Mouse (Mus musculus) midbrain, postnatal 0 days (tissue): Measurements from ENCODE around the gene Apbb2. TPM values are rescaled to one million over a fixed set of nuclear protein-coding genes. Genes with fewer than 3 reads are reported as not detected.

Source experiments
- ATAC-seq: fragments of 200-750 bp; cut with Nextera tagmentation; 2 replicates; pipeline ENCODE4 v1.8.0; 2017; ENCODE audit warnings: moderate number of reproducible peaks, mild to moderate bottlenecking, moderate TSS enrichment, moderate library complexity; ENCODE audit not compliant: low FRiP score
- DNase-seq: peaks from one replicate; pipeline ENCODE4 v3.0.0-alpha.2; 2015; ENCODE audit warnings: low spot score
- H3K27ac ChIP-seq: fragments of 300-500 bp; sonication (generic); 2 replicates; pipeline ENCODE4 v1.5.1; 2014; ENCODE audit warnings: low read depth, mild to moderate bottlenecking, low read length, mixed read lengths
- H3K27me3 ChIP-seq: fragments of 300-500 bp; sonication (generic); 2 replicates; pipeline ENCODE4 v1.6.1; 2014; ENCODE audit warnings: low read length, control low read depth, mixed read lengths; ENCODE audit not compliant: insufficient read depth
- H3K36me3 ChIP-seq: fragments of 300-500 bp; sonication (generic); 2 replicates; pipeline ENCODE4 v1.6.1; 2014; ENCODE audit warnings: low read length, control low read depth, mixed read lengths; ENCODE audit not compliant: insufficient read depth
- H3K4me1 ChIP-seq: fragments of 300-500 bp; sonication (generic); 2 replicates; pipeline ENCODE4 v1.6.1; 2014; ENCODE audit warnings: mild to moderate bottlenecking, control low read depth, antibody characterized with exemption, low read length, mixed read lengths; ENCODE audit not compliant: insufficient read depth
- H3K4me2 ChIP-seq: fragments of 300-500 bp; sonication (generic); 2 replicates; pipeline ENCODE4 v1.6.1; 2014; ENCODE audit warnings: low read depth, mild to moderate bottlenecking, low read length, mixed read lengths; ENCODE audit not compliant: poor library complexity, severe bottlenecking
- H3K4me3 ChIP-seq: fragments of 300-500 bp; sonication (generic); 2 replicates; pipeline ENCODE4 v1.5.1; 2014; ENCODE audit warnings: low read depth, mild to moderate bottlenecking, low read length, moderate library complexity
- H3K9ac ChIP-seq: fragments of 300-500 bp; sonication (generic); replicated peaks from 2 replicates; pipeline ENCODE4 v1.6.1; 2014; ENCODE audit warnings: mild to moderate bottlenecking, low read length, moderate library complexity, mixed read lengths; ENCODE audit not compliant: poor library complexity, severe bottlenecking
- H3K9me3 ChIP-seq: fragments of 300-500 bp; sonication (generic); 2 replicates; pipeline ENCODE4 v1.6.1; 2016; ENCODE audit warnings: low read length, control low read depth
- CTCF ChIP-seq: IDR thresholded peaks from 2 replicates; pipeline ENCODE4 v1.5.1; 2016; ENCODE audit warnings: antibody characterized with exemption, mild to moderate bottlenecking
- WGBS: fragments of 180-500 bp; shearing (Covaris S2); extraction: QIAGEN DNeasy Blood & Tissue Kit; methylation state at CpG from one replicate; pipeline ENCODE4 v1.1.7; 2014; 5-methylcytosine and 5-hydroxymethylcytosine counted together
- polyA plus RNA-seq: library from polyadenylated mRNA; unstranded; fragments of >200 nt; fragmentation: Nextera tagmentation; extraction: Ambion mirVana; gene quantifications from 2 replicates; pipeline ENCODE4 v1.2.1, GENCODE M21; 2015
- total RNA-seq: library from RNA; depleted of rRNA; stranded (reverse); fragments of >200 nt; gene quantifications from 2 replicates; pipeline ENCODE4 v1.2.3, GENCODE M21; 2014

The Apbb2 gene
- total and polyA plus RNA-seq, 2 experiments from 2014 or later = 60.6 to 76.0 TPM

DNA sequence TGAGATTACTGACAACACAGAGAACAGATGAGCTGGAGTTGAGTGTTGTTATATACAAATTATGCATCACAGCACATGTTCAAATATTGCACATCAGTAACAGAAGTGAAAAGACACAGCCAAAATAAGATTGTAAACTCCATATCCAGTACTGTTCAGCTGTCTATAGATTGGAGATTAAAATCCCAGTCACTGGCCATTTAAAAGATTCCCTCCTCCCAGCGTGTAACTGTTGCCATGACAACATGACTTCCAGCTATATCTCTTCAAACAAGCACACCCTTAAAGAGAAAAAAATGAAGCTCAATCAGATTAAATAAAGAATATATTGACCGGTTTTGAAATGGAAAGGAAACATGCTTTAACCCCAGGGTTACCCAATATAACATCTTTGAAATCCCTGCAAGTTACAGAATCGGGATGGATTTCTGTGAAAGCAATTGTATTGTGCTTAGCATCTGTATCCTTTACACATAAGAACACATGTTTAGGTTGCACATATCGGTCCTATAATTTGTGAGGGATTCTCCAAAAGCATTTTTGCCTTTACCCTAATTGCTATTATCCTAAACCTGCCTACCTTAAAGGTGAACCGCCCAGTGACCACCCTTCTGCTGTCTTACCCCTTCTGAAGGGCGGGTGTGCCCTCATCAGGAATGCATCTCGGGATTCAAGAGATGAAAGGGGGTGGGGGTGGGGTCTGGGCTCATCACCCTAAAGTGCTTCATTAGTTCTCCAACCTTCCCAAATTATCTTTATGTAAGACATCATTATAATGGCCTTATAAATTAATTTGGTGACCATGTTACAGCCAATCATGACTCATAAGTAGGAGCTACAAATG lies 202.7 kb downstream of the Apbb2 start:
- H3K4me3 ChIP-seq = no peak overlapping the region
- H3K4me1 ChIP-seq = peaks cover 15% of the 10 kb centered on the region
- H3K27ac ChIP-seq = 0 out of 2 replicates have a peak overlapping the region, but pooled peaks have one; percentile 38
- no peak overlapping the region for H3K9ac ChIP-seq
- ATAC-seq = no peak; the same call in 1 of the 2 replicates
- no peak for TF ChIP-seq CTCF
- no peaks in the 10 kb centered on the region for H3K36me3 ChIP-seq
- 25% methylated on average over 7 of the region's 7 CpGs for WGBS
- no peaks in the 10 kb centered on the region for H3K27me3 ChIP-seq
- peak; percentile 58 for DNase-seq
- H3K4me2 ChIP-seq = no peak overlapping the region
- H3K9me3 ChIP-seq = no peaks in the 10 kb centered on the region

GRCm38 (mm10) chr5:66415033-66415697 lies 203.4 kb downstream of the Apbb2 start:
- Histone ChIP-seq H3K36me3 (no peaks in the 10 kb centered on the region), H3K4me3 (no peak overlapping the region), H3K27ac (no peak overlapping the region), H3K4me1 (peaks cover 15% of the 10 kb centered on the region), H3K27me3 (no peaks in the 10 kb centered on the region), H3K4me2 (no peak overlapping the region), H3K9ac (no peak overlapping the region), H3K9me3 (no peaks in the 10 kb centered on the region)
- DNase-seq (no peak), ATAC-seq (no peak)
- no peak for TF ChIP-seq CTCF
- 38% methylated on average over 9 of the region's 9 CpGs for WGBS

DNA sequence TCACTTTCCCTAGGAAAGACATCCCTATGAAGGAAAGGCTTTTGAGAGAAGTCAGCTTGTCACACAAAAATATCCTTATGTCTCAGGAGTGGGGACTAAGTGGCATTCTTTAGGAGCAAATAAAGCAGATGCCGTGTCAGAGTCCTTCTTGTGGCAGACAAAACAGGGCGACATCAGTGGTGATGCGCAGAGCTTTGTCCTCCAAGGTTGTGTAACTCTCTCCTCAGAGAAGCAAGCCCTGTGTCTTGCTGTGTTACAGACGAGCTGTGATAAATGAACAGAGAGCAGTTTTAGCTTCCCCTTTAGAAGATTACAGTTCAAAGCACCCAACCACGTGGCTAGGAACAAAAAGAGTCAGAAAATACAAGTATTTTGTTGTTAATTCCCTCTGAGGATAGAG lies 205.2 kb downstream of the Apbb2 start:
- H3K9ac ChIP-seq = no peak overlapping the region
- H3K4me3 ChIP-seq = no peak overlapping the region
- DNase-seq = no peak
- H3K9me3 ChIP-seq = no peaks in the 10 kb centered on the region
- peak overlapping the region; percentile 55; the same call in 1 of the 2 replicates for H3K27ac ChIP-seq
- no peak for TF ChIP-seq CTCF
- H3K27me3 ChIP-seq = no peaks in the 10 kb centered on the region
- peaks cover 15% of the 10 kb centered on the region for H3K4me1 ChIP-seq
- WGBS = 41% methylated on average over 5 of the region's 5 CpGs
- no peak overlapping the region for H3K4me2 ChIP-seq
- ATAC-seq = no peak
- H3K36me3 ChIP-seq = no peaks in the 10 kb centered on the region

DNA sequence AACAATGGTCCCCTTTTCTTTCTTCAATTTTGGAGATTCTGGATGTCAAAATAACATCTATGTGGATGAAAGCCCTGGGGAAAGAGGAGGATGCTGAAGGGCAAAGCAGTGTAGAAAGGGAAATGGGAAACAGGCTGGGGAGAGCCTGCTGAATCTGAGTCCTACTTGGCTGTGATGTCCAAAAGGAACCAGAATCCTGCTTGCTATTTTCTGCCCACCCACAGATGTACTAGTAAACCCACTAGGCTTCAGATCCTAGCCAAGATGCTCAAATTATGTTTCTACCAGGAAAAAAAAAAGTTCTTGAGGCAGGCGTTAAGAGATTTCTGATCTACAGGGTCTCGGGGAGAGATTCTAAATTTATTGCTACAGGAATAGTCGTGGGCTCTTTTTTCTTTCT lies 205.8 kb downstream of the Apbb2 start:
- peak overlapping the region; percentile 55; the same call in 1 of the 2 replicates for H3K27ac ChIP-seq
- no peak for DNase-seq
- no peaks in the 10 kb centered on the region for H3K9me3 ChIP-seq
- no peak overlapping the region for H3K9ac ChIP-seq
- TF ChIP-seq CTCF = no peak
- WGBS = 53% methylated on average over 3 of the region's 3 CpGs
- ATAC-seq = no peak
- no peaks in the 10 kb centered on the region for H3K36me3 ChIP-seq
- peaks cover 15% of the 10 kb centered on the region for H3K4me1 ChIP-seq
- no peaks in the 10 kb centered on the region for H3K27me3 ChIP-seq
- no peak overlapping the region for H3K4me2 ChIP-seq
- no peak overlapping the region for H3K4me3 ChIP-seq

GRCm38 (mm10) chr5:66408546-66408945 lies 210.0 kb downstream of the Apbb2 start:
- H3K9ac ChIP-seq = no peak overlapping the region
- H3K27me3 ChIP-seq = no peaks in the 10 kb centered on the region
- no peak overlapping the region for H3K4me3 ChIP-seq
- ATAC-seq (no peak), DNase-seq (no peak)
- no peak for TF ChIP-seq CTCF
- no peak overlapping the region for H3K27ac ChIP-seq
- H3K4me2 ChIP-seq = no peak overlapping the region
- no peaks in the 10 kb centered on the region for H3K9me3 ChIP-seq
- H3K4me1 ChIP-seq = peaks cover 8% of the 10 kb centered on the region
- H3K36me3 ChIP-seq = no peaks in the 10 kb centered on the region
- 89% methylated on average over 5 of the region's 5 CpGs for WGBS

DNA sequence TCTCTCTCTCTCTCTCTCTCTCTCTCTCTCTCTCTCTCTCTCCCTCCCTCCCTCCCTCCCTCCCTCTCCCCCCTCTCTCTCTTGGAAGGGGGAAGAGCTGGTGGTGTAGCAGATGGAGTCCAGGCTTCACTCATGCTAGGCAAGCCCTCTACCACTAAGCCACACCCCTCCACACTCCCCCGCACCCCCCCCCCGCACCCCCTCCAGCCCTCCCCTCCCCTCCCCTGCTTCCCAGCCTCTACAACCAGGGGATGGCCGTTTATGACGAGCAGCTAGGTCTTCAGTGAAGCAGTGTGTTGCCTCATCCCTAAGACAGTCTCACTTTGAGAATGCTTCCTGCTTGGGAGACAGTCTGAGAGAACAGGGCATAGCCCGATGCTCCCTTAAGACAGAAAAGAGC lies 210.6 kb downstream of the Apbb2 start:
- ATAC-seq (no peak), DNase-seq (no peak)
- H3K9me3 ChIP-seq = no peaks in the 10 kb centered on the region
- H3K9ac ChIP-seq = no peak overlapping the region
- H3K27me3 ChIP-seq = no peaks in the 10 kb centered on the region
- H3K4me1 ChIP-seq = peaks cover 2% of the 10 kb centered on the region; the same call in 1 of the 2 replicates
- H3K27ac ChIP-seq = no peak overlapping the region
- no peak for TF ChIP-seq CTCF
- H3K4me2 ChIP-seq = no peak overlapping the region
- 41% methylated on average over 4 of the region's 5 CpGs for WGBS
- no peak overlapping the region for H3K4me3 ChIP-seq
- no peaks in the 10 kb centered on the region for H3K36me3 ChIP-seq
